Mouse (Mus musculus): ENCODE results near the gene Psmd13. TPM values are rescaled to one million over a fixed set of nuclear protein-coding genes. Genes with fewer than 3 reads are reported as not detected.
"Not testable (repeated sequence)": the region's sequence is repeated elsewhere in the genome, so short reads cannot be mapped to it uniquely, and the experiment has no call there.

Psmd13 gene
- polyA plus RNA-seq, 1 experiment from 2014 or later = 243 TPM

DNA sequence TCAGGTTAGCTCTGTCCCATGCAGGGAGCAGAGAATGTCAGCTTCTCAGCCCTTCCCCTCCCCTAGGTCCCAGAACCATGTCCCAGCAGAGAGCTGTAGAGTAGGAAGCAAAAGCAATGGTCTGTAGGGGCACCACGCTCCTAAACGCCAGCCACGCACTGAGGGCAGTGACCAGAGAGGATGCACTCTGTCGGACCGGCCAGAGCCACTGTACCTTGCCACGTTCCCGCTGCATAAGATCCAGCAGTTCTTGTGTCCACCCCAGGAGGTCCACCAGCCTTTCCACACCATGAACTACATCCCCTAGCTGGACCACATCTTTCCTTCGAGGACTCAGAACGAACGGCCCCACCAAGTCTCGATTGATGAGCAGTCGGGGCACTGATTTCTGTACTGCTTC lies 17.0 kb upstream of the Psmd13 start:
- Histone ChIP-seq H3K4me1 (replicated peaks; ENCODE audit: control insufficient read depth, insufficient read depth, low read length) (no peaks in the 10 kb centered on the region), H3K27ac (ENCODE audit: low read depth, low read length) (no peak overlapping the region), H3K9me3 (ENCODE audit: control insufficient read depth, low read length) (no peaks in the 10 kb centered on the region), H3K9ac (ENCODE audit: low read depth, low read length) (no peak overlapping the region), H3K4me3 (ENCODE audit: low read depth, low read length) (no peak overlapping the region), H3K4me2 (replicated peaks; ENCODE audit: low read depth, low read length) (no peak overlapping the region), H3K27me3 (ENCODE audit: control insufficient read depth, insufficient read depth, low read length) (no peaks in the 10 kb centered on the region), H3K36me3 (ENCODE audit: control insufficient read depth, insufficient read depth, low read length) (no peaks in the 10 kb centered on the region; the same call in 1 of the 2 replicates)
- 90% methylated on average over 12 of the region's 12 CpGs for WGBS
- DNase-seq (ENCODE audit: low spot score) = no peak
- ATAC-seq (ENCODE audit: low FRiP score) = no peak

DNA sequence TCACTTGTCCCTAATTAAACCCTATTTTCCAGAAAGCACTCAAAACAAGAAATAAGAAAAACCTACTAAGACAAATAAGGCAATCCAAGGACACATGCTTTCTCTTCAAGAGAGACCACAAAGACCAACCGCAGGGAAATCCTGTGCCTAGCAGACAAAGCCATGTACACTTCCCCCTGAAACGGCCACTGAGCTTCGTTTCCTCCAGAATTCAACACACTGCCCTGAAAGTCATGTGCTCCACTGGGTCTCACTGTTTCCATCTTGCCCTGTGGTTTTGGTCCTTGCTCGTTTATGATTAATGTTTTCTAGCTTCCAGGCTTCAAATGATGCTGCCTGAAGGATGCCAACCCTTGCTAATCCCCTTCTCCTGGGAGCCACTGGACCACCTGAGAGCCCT lies 7.5 kb upstream of the Psmd13 start:
- Histone ChIP-seq H3K4me3 (ENCODE audit: low read depth, low read length) (no peak overlapping the region), H3K9me3 (ENCODE audit: control insufficient read depth, low read length) (no peaks in the 10 kb centered on the region), H3K4me1 (replicated peaks; ENCODE audit: control insufficient read depth, insufficient read depth, low read length) (no peaks in the 10 kb centered on the region), H3K27me3 (ENCODE audit: control insufficient read depth, insufficient read depth, low read length) (no peaks in the 10 kb centered on the region), H3K27ac (ENCODE audit: low read depth, low read length) (no peak overlapping the region), H3K9ac (ENCODE audit: low read depth, low read length) (no peak overlapping the region), H3K4me2 (replicated peaks; ENCODE audit: low read depth, low read length) (no peak overlapping the region), H3K36me3 (ENCODE audit: control insufficient read depth, insufficient read depth, low read length) (no peaks in the 10 kb centered on the region)
- DNase-seq (ENCODE audit: low spot score) (no peak), ATAC-seq (ENCODE audit: low FRiP score) (no peak)
- WGBS = 86% methylated on average over 4 of the region's 4 CpGs

DNA sequence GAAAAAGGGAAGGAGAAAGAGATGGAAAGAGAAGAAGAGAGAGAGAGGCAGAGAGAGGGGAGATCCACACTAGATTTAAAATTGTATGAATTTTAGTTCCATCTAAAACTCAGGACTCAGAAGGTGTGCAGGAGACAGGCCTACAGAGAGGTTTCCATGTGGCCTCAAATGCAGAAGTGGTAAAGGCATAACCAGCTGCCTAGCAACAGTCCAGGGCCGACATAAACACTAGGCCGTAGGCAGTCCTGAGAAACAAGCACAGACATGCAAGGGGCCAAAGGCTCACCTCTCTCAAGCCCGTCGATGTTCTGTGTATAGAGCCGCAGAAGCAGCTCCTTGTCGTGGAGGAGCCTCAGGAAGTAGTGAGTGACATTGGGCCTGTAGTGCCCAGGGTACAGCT lies 4.4 kb upstream of the Psmd13 start:
- no peaks in the 10 kb centered on the region for H3K4me1 ChIP-seq (replicated peaks; ENCODE audit: control insufficient read depth, insufficient read depth, low read length)
- no peak overlapping the region for H3K27ac ChIP-seq (ENCODE audit: low read depth, low read length)
- H3K27me3 ChIP-seq (ENCODE audit: control insufficient read depth, insufficient read depth, low read length) = no peaks in the 10 kb centered on the region
- H3K36me3 ChIP-seq (ENCODE audit: control insufficient read depth, insufficient read depth, low read length) = no peaks in the 10 kb centered on the region
- no peak for DNase-seq (ENCODE audit: low spot score)
- H3K4me3 ChIP-seq (ENCODE audit: low read depth, low read length) = no peak overlapping the region
- H3K9ac ChIP-seq (ENCODE audit: low read depth, low read length) = no peak overlapping the region
- no peak for ATAC-seq (ENCODE audit: low FRiP score)
- 86% methylated on average over 6 of the region's 6 CpGs for WGBS
- no peaks in the 10 kb centered on the region for H3K9me3 ChIP-seq (ENCODE audit: control insufficient read depth, low read length)
- no peak overlapping the region for H3K4me2 ChIP-seq (replicated peaks; ENCODE audit: low read depth, low read length)

DNA sequence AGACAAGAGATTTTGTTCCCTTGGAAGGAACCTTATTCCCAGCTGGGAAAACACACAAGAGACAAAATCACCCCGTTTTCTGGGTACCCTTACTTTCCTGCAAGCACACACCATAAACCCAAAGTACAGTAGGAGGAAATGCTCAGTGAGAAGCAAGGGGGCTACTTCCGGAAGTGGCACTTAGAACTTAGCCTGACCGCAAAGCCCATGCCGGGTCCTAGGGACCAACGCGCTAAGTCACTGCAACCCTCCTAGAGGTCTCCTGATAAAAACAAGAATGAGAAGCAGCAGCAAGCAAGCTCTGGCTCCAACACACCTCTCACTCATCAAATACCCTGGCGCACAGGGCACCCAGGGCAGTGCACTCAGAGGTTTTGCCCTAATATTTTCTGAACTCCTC lies 2.4 kb upstream of the Psmd13 start:
- H3K9me3 ChIP-seq (ENCODE audit: control insufficient read depth, low read length) = no peaks in the 10 kb centered on the region
- H3K36me3 ChIP-seq (ENCODE audit: control insufficient read depth, insufficient read depth, low read length) = no peaks in the 10 kb centered on the region
- ATAC-seq (ENCODE audit: low FRiP score) (no peak), DNase-seq (ENCODE audit: low spot score) (no peak)
- H3K4me2 ChIP-seq (replicated peaks; ENCODE audit: low read depth, low read length) = no peak overlapping the region
- no peaks in the 10 kb centered on the region for H3K27me3 ChIP-seq (ENCODE audit: control insufficient read depth, insufficient read depth, low read length)
- 92% methylated on average over 7 of the region's 7 CpGs for WGBS
- 0 out of 2 replicates have a peak, but pooled peaks cover 2% of the 10 kb centered on the region for H3K4me1 ChIP-seq (replicated peaks; ENCODE audit: control insufficient read depth, insufficient read depth, low read length)
- no peak overlapping the region for H3K4me3 ChIP-seq (ENCODE audit: low read depth, low read length)
- no peak overlapping the region for H3K27ac ChIP-seq (ENCODE audit: low read depth, low read length)
- H3K9ac ChIP-seq (ENCODE audit: low read depth, low read length) = no peak overlapping the region

DNA sequence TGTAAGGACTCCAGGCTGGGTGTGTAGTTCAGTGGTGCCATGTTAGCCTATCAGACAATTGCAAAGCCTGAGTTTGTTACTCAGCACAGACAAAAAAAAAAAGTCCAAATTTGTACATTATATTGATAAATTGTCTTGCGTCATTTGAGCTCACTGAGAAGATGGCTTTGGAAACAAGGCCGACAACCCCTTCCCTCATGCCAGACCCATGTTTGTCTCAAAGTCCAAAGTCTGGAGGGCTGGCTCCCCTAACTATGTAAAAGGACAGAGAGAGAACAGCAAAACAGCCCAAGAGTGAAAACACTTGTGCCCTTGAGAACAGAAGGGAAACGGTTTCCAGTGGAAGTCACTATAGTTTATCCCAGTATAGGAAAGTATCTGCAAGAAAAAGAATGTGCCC lies 1.3 kb upstream of the Psmd13 start:
- Histone ChIP-seq H3K27me3 (ENCODE audit: control insufficient read depth, insufficient read depth, low read length) (no peaks in the 10 kb centered on the region), H3K4me1 (replicated peaks; ENCODE audit: control insufficient read depth, insufficient read depth, low read length) (0 out of 2 replicates have a peak, but pooled peaks cover 2% of the 10 kb centered on the region), H3K27ac (ENCODE audit: low read depth, low read length) (no peak overlapping the region), H3K4me2 (replicated peaks; ENCODE audit: low read depth, low read length) (no peak overlapping the region), H3K9ac (ENCODE audit: low read depth, low read length) (no peak overlapping the region), H3K36me3 (ENCODE audit: control insufficient read depth, insufficient read depth, low read length) (no peaks in the 10 kb centered on the region), H3K4me3 (ENCODE audit: low read depth, low read length) (no peak overlapping the region), H3K9me3 (ENCODE audit: control insufficient read depth, low read length) (no peaks in the 10 kb centered on the region)
- ATAC-seq (ENCODE audit: low FRiP score) (no peak), DNase-seq (ENCODE audit: low spot score) (no peak)
- WGBS = 86% methylated on average over 3 of the region's 3 CpGs

DNA sequence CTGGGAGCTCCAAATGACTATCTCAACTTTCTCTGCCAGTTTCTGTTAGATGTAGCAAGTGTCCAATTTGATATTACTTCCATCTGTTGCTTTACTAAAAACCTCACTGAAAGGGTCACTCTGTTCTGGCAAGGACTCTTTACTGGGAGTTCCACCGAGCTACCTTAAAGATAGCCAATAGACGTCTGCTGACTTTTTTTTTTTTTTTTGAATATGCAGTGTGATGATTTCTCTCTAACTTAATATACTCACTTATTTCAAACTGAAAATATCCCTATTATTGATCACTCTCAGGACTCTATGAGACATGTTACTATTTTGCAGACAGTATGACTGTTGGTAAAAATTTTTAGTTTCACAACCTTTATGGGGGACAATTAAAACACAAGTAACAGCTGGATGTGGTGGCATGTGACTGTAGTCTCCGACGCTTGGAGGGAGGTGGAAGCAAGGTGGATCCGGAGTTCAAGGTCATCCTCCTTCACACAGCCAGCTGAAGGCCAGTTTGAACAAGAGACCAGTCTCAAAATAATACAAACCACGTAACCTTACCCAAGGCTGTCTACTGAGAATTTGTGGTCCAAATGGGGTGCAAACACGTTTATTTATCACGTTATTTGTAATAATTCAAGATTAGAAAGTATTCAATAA lies 778 bp upstream of the Psmd13 start:
- Histone ChIP-seq H3K36me3 (ENCODE audit: control insufficient read depth, insufficient read depth, low read length) (no peaks in the 10 kb centered on the region), H3K9ac (ENCODE audit: low read depth, low read length) (peak overlapping the region; percentile 81), H3K27me3 (ENCODE audit: control insufficient read depth, insufficient read depth, low read length) (no peaks in the 10 kb centered on the region), H3K4me1 (replicated peaks; ENCODE audit: control insufficient read depth, insufficient read depth, low read length) (0 out of 2 replicates have a peak, but pooled peaks cover 2% of the 10 kb centered on the region), H3K4me2 (replicated peaks; ENCODE audit: low read depth, low read length) (peak overlapping the region; percentile 88), H3K27ac (ENCODE audit: low read depth, low read length) (no peak overlapping the region), H3K4me3 (ENCODE audit: low read depth, low read length) (peak overlapping the region; percentile 93), H3K9me3 (ENCODE audit: control insufficient read depth, low read length) (no peaks in the 10 kb centered on the region)
- ATAC-seq (ENCODE audit: low FRiP score) (no peak), DNase-seq (ENCODE audit: low spot score) (peak; percentile 6)
- WGBS = 33% methylated on average over 8 of the region's 8 CpGs

DNA sequence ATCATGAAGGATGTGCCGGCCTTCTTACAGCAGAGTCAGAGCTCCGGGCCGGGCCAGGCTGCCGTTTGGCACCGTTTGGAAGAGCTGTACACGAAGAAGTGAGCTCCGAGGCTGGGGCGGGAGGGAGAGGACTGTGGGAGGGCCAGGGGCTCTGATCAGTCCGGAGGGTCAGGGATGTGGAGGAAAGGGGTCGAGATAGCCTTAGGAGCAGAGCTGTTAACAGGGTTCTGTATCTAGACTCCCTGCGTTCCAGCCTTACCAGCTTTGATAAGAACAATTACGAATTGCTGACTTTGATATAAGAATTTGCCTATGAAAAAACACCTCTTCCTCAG lies 668 bp downstream of the Psmd13 start:
- 0 out of 2 replicates have a peak, but pooled peaks cover 2% of the 10 kb centered on the region for H3K4me1 ChIP-seq (replicated peaks; ENCODE audit: control insufficient read depth, insufficient read depth, low read length)
- DNase-seq (ENCODE audit: low spot score) = no peak
- no peaks in the 10 kb centered on the region for H3K9me3 ChIP-seq (ENCODE audit: control insufficient read depth, low read length)
- H3K27me3 ChIP-seq (ENCODE audit: control insufficient read depth, insufficient read depth, low read length) = no peaks in the 10 kb centered on the region
- peak overlapping the region; percentile 49 for H3K27ac ChIP-seq (ENCODE audit: low read depth, low read length)
- no peaks in the 10 kb centered on the region for H3K36me3 ChIP-seq (ENCODE audit: control insufficient read depth, insufficient read depth, low read length)
- 0% methylated on average over 12 of the region's 12 CpGs for WGBS
- peak overlapping the region; percentile 81 for H3K9ac ChIP-seq (ENCODE audit: low read depth, low read length)
- peak; percentile 75 for ATAC-seq (ENCODE audit: low FRiP score)
- peak overlapping the region; percentile 88 for H3K4me2 ChIP-seq (replicated peaks; ENCODE audit: low read depth, low read length)
- peak overlapping the region; percentile 93 for H3K4me3 ChIP-seq (ENCODE audit: low read depth, low read length)

DNA sequence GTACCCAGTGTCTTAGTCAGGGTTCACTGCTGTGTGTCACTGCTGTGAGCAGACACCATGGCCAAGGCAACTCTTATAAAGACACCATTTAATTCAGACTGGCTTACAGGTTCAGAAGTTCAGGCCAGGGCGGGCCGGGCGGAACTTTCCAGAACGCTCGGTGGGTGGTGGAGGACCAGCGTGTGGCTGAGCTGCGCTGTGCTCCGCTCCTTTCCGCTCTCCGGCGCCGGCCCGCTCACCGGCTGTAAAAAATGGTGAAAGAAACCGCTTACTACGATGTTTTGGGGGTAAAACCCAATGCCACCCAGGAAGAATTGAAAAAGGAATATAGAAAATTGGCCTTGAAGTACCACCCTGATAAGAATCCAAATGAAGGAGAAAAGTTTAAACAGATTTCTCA lies 8.9 kb downstream of the Psmd13 start:
- H3K36me3 ChIP-seq (ENCODE audit: control insufficient read depth, insufficient read depth, low read length); H3K4me2 ChIP-seq (replicated peaks; ENCODE audit: low read depth, low read length): not testable (repeated sequence)

DNA sequence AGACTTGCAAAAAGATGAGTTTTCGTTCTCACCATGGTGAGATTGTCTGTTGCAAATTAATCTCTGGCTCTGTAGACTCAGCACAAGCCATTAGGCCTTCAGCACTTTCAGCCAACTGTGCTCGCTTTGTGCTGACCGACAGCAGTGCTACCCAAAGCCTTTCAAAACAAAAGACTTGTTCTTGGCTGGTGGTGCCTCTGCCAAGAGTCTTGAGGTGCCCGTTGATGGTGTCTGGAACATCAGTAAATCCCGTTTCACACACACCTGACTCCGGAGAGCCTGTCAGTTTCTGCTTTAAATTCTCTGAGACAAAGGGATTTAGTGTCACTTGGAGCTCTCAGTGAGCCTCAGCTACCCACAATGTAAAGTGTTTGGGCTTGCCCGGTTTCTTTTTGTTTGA lies 12.3 kb downstream of the Psmd13 start:
- Histone ChIP-seq H3K9ac (ENCODE audit: low read depth, low read length) (no peak overlapping the region), H3K9me3 (ENCODE audit: control insufficient read depth, low read length) (no peaks in the 10 kb centered on the region), H3K36me3 (ENCODE audit: control insufficient read depth, insufficient read depth, low read length) (peaks cover 18% of the 10 kb centered on the region), H3K4me2 (replicated peaks; ENCODE audit: low read depth, low read length) (no peak overlapping the region), H3K27me3 (ENCODE audit: control insufficient read depth, insufficient read depth, low read length) (no peaks in the 10 kb centered on the region), H3K27ac (ENCODE audit: low read depth, low read length) (no peak overlapping the region), H3K4me1 (replicated peaks; ENCODE audit: control insufficient read depth, insufficient read depth, low read length) (no peaks in the 10 kb centered on the region), H3K4me3 (ENCODE audit: low read depth, low read length) (no peak overlapping the region)
- DNase-seq (ENCODE audit: low spot score) = no peak
- WGBS = 88% methylated on average over 7 of the region's 7 CpGs
- no peak for ATAC-seq (ENCODE audit: low FRiP score)

More for the DNA sequence above, 8.9 kb downstream of the Psmd13 start:
- not testable (repeated sequence) for ATAC-seq (ENCODE audit: low FRiP score); H3K9ac ChIP-seq (ENCODE audit: low read depth, low read length); H3K27me3 ChIP-seq (ENCODE audit: control insufficient read depth, insufficient read depth, low read length); H3K27ac ChIP-seq (ENCODE audit: low read depth, low read length); H3K4me3 ChIP-seq (ENCODE audit: low read depth, low read length); DNase-seq (ENCODE audit: low spot score); H3K9me3 ChIP-seq (ENCODE audit: control insufficient read depth, low read length); H3K4me1 ChIP-seq (replicated peaks; ENCODE audit: control insufficient read depth, insufficient read depth, low read length)
- WGBS = 94% methylated on average over 16 of the region's 16 CpGs

Data from hindbrain, embryonic 11.5 days (tissue).